Mouse (Mus musculus) layer of hippocampus, postnatal 36 days (tissue): ENCODE results near the gene Ffar2. TPM values are rescaled to one million over a fixed set of nuclear protein-coding genes. Genes with fewer than 3 reads are reported as not detected.

Source experiments
- total RNA-seq, 2 experiments: library from RNA; stranded (reverse); gene quantifications; 2 replicates each; pipeline ENCODE4 v1.2.3; 2021

Ffar2 gene
- total RNA-seq, 2 experiments from 2014 or later: not detected

Other genes starting within 250 kb of the Ffar2 start
- 10 to 100 TPM; 42.3 to 53.4 TPM for gene Kmt2b, start 235.0 kb downstream of the Ffar2 start, total RNA-seq
- not detected for gene Zbtb32, start 224.9 kb downstream of the Ffar2 start, total RNA-seq
- gene Upk1a, start 210.9 kb downstream of the Ffar2 start, total RNA-seq: under 1 TPM in 1 of 2 experiments, not detected in 1; 0.25 TPM
- gene Cox6b1, start 197.6 kb downstream of the Ffar2 start, total RNA-seq: 100 to 1,000 TPM; 609 to 715 TPM
- not detected for gene Etv2, start 187.9 kb downstream of the Ffar2 start, total RNA-seq
- 10 to 100 TPM; 72.4 to 76.0 TPM for gene Rbm42, start 173.5 kb downstream of the Ffar2 start, total RNA-seq
- gene Haus5, start 158.8 kb downstream of the Ffar2 start, total RNA-seq: 1 to 10 TPM; 4.7 to 5.0 TPM
- not detected for gene Pmis2, start 152.2 kb downstream of the Ffar2 start, total RNA-seq
- not detected for gene 2200002J24Rik, start 124.8 kb downstream of the Ffar2 start, total RNA-seq
- under 1 TPM; 0.35 to 0.70 TPM for gene Atp4a, start 111.6 kb downstream of the Ffar2 start, total RNA-seq
- gene Tmem147, start 94.2 kb downstream of the Ffar2 start, total RNA-seq: 100 to 1,000 TPM; 107 to 118 TPM
- gene Gapdhs, start 80.1 kb downstream of the Ffar2 start, total RNA-seq: not detected
- 1 to 10 TPM; 6.4 to 9.7 TPM for gene Sbsn, start 72.3 kb downstream of the Ffar2 start, total RNA-seq
- under 1 TPM in 1 of 2 experiments, not detected in 1; 0.91 TPM for gene Dmkn, start 60.0 kb downstream of the Ffar2 start, total RNA-seq
- not detected for gene Krtdap, start 35.9 kb downstream of the Ffar2 start, total RNA-seq
- not detected for gene Ffar3, start 32.4 kb upstream of the Ffar2 start, total RNA-seq
- gene Ffar1, start 37.8 kb upstream of the Ffar2 start, total RNA-seq: not detected
- gene Cd22, start 56.6 kb upstream of the Ffar2 start, total RNA-seq: not detected
- 100 to 1,000 TPM; 196 to 197 TPM for gene Mag, start 91.1 kb upstream of the Ffar2 start, total RNA-seq
- not detected for gene Hamp2, start 100.9 kb upstream of the Ffar2 start, total RNA-seq
- not detected for gene Hamp, start 120.3 kb upstream of the Ffar2 start, total RNA-seq
- 100 to 1,000 TPM; 116 to 126 TPM for gene Usf2, start 133.0 kb upstream of the Ffar2 start, total RNA-seq
- 1 to 10 TPM; 7.5 to 7.7 TPM for gene Lsr, start 149.7 kb upstream of the Ffar2 start, total RNA-seq
- gene Fam187b, start 150.0 kb upstream of the Ffar2 start, total RNA-seq: under 1 TPM; 0.17 to 0.43 TPM
- gene Fxyd5, start 218.7 kb upstream of the Ffar2 start, total RNA-seq: 10 to 100 TPM; 23.3 to 26.5 TPM
- gene Fxyd7, start 227.7 kb upstream of the Ffar2 start, total RNA-seq: 100 to 1,000 TPM; 111 to 125 TPM
- 100 to 1,000 TPM in 1 of 2 experiments, 10 to 100 TPM in 1; 85.4 to 102 TPM for gene Fxyd1, start 233.4 kb upstream of the Ffar2 start, total RNA-seq
- gene Lgi4, start 235.6 kb upstream of the Ffar2 start, total RNA-seq: 10 to 100 TPM; 32.5 to 36.7 TPM